Mouse (Mus musculus) brain, embryonic 14.5 days (tissue): ENCODE data around the gene Nectin1.

Experiments used
- CTCF ChIP-seq: fragments of 200-500 bp; IDR thresholded peaks from 2 replicates; pipeline ENCODE4 v1.5.1; 2012; ENCODE audit warnings: inconsistent platforms, mild to moderate bottlenecking, moderate library complexity, borderline replicate concordance; ENCODE audit not compliant: insufficient read depth, insufficient read length; ENCODE audit errors: extremely low read depth
- POLR2A ChIP-seq: fragments of 200-500 bp; IDR thresholded peaks from 2 replicates; pipeline ENCODE4 v1.6.1; 2012; ENCODE audit warnings: mild to moderate bottlenecking, inconsistent platforms, borderline replicate concordance; ENCODE audit not compliant: poor library complexity, insufficient read depth, insufficient read length, severe bottlenecking; ENCODE audit errors: extremely low read depth

- TF ChIP-seq CTCF = no peak
- no peak for TF ChIP-seq POLR2A
Measured at GRCm38 (mm10) chr9:43744138-43744981, 576 bp downstream of the Nectin1 start.
